Mouse (Mus musculus): ENCODE results near the gene Olfr148. TPM values are rescaled to one million over a fixed set of nuclear protein-coding genes. Genes with fewer than 3 reads are reported as not detected.

Gene Olfr148
- not detected in 2 replicates for polyA plus RNA-seq (2015; fragmentation: Nextera tagmentation; extraction: Ambion mirVana)

- H3K4me1 ChIP-seq (ENCODE audit: control insufficient read depth, insufficient read depth, low read length) = no peaks in the 10 kb centered on the region
- no peak within 1 kb of the TSS for H3K4me3 ChIP-seq (replicated peaks; ENCODE audit: low read length)
- H3K27ac ChIP-seq (ENCODE audit: low read length) = no peak within 1 kb of the TSS
- H3K27me3 ChIP-seq (ENCODE audit: control insufficient read depth, insufficient read depth, low read length) = no peaks in the 10 kb centered on the region
- 70% methylated on average over 3 of the region's 3 CpGs for WGBS
- no peak within 1 kb of the TSS for H3K9ac ChIP-seq (ENCODE audit: low read length)
- H3K9me3 ChIP-seq (replicated peaks; ENCODE audit: control insufficient read depth, low read length) = no peaks in the 10 kb centered on the region
- no peaks in the 10 kb centered on the region for H3K36me3 ChIP-seq (ENCODE audit: control insufficient read depth, insufficient read depth, low read length)
- H3K4me2 ChIP-seq (ENCODE audit: low read depth, low read length) = no peak within 1 kb of the TSS
- no peak for ATAC-seq (ENCODE audit: insufficient read depth, low FRiP score)
Measured at GRCm38 (mm10) chr9:39610355-39610754, at the start of gene Olfr148. Gene Olfr148, plus strand, starts transcription at chr9:39610655.

DNA sequence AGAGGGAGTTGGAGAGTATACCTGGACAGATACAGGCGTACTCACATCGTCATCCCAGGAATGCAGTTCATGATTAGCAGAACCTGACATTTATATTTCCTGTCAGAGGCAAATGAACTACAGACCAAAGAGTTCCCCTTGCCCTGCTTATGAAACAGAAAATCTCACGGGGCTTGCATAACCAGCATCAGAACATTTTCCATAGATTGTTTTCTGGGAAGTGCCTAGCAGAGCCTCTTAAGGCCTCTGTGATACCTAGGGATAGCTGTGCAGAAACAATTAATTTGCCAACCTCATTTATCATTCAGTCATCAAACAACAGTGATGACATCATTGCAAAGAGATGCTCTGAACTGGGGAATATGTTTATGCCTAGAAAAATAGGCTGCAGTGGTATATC, 35.0 kb upstream of the Olfr148 start, which contains the start of gene Olfr959:
TSS of gene Olfr959 (minus strand) at position 101 of the 400 bp plus-strand sequence.
- H3K4me1 ChIP-seq (ENCODE audit: control insufficient read depth, insufficient read depth, low read length) = no peaks in the 10 kb centered on the region
- WGBS = 72% methylated on average over 3 of the region's 3 CpGs
- H3K27ac ChIP-seq (ENCODE audit: low read length) = no peak within 1 kb of the TSS
- no peak within 1 kb of the TSS for H3K4me3 ChIP-seq (replicated peaks; ENCODE audit: low read length)
- no peak for ATAC-seq (ENCODE audit: insufficient read depth, low FRiP score)
- no peak within 1 kb of the TSS for H3K9ac ChIP-seq (ENCODE audit: low read length)
- no peaks in the 10 kb centered on the region for H3K27me3 ChIP-seq (ENCODE audit: control insufficient read depth, insufficient read depth, low read length)
- no peaks in the 10 kb centered on the region for H3K36me3 ChIP-seq (ENCODE audit: control insufficient read depth, insufficient read depth, low read length)
- no peak within 1 kb of the TSS for H3K4me2 ChIP-seq (ENCODE audit: low read depth, low read length)
- no peaks in the 10 kb centered on the region for H3K9me3 ChIP-seq (replicated peaks; ENCODE audit: control insufficient read depth, low read length)

DNA sequence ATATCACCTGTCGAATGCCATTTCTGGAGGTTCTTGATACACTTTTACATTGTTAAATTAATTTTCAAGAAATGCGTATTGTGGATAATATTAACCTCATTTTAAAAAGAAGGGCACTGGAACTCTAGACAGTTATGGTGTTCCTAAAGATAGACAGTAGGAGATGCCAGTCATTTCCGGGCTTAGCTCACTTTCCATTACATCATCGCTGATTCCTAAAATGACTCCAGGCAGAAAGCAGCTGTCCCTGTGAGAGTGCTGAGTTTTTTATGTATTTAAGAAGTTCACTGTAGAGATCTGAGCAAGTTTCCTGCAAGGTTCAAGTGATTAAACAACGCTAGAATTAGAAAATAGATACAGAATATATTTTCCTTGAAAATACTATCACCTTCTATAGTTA, 33.4 kb upstream of the Olfr148 start:
- ATAC-seq (ENCODE audit: insufficient read depth, low FRiP score) = no peak
- Histone ChIP-seq H3K4me2 (ENCODE audit: low read depth, low read length) (no peak overlapping the region), H3K36me3 (ENCODE audit: control insufficient read depth, insufficient read depth, low read length) (no peaks in the 10 kb centered on the region), H3K9me3 (replicated peaks; ENCODE audit: control insufficient read depth, low read length) (no peaks in the 10 kb centered on the region), H3K27me3 (ENCODE audit: control insufficient read depth, insufficient read depth, low read length) (no peaks in the 10 kb centered on the region), H3K4me3 (replicated peaks; ENCODE audit: low read length) (no peak overlapping the region), H3K27ac (ENCODE audit: low read length) (no peak overlapping the region), H3K9ac (ENCODE audit: low read length) (no peak overlapping the region), H3K4me1 (ENCODE audit: control insufficient read depth, insufficient read depth, low read length) (no peaks in the 10 kb centered on the region)
- 84% methylated on average over 5 of the region's 5 CpGs for WGBS

DNA sequence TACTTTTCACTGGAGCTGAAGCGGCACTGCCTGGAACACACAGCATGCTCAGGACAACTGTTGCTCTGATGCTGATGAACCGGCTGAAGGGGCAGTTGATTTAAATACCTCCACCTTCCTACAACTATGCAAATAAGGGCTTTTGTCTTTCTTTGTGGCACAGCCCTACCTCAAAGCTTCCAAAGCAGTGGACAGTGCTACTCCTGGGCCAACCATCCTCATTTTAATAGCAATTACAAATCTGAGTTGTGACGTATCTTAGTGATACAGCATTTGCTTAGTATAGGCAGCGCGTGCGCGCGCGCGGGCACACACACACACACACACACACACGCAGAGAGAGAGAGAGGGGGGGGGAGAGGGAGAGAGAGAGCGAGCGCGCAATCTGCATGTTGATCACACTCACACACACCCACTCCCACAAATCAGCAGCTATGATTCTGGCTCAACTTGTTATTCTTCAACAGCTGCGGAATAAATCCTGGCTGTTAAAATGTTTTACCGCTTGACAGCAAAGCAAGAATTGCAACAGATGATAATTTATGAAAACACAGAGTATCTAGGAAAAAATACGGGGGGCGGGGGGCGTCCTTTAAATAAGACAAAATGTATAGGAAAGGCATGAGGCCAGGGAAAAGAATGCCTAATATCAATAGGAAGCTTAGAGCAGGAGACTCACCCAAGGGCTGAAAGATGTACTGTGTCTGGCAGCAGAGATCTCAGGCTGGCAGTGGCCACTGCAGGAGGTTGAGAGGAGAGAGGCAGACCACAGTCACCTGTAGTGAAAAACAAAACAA, 7.7 kb upstream of the Olfr148 start:
- H3K9me3 ChIP-seq (replicated peaks; ENCODE audit: control insufficient read depth, low read length) = no peaks in the 10 kb centered on the region
- peak overlapping the region; percentile 83 for H3K4me2 ChIP-seq (ENCODE audit: low read depth, low read length)
- under 1% methylated on average over 19 of the region's 19 CpGs for WGBS
- no peaks in the 10 kb centered on the region for H3K27me3 ChIP-seq (ENCODE audit: control insufficient read depth, insufficient read depth, low read length)
- H3K9ac ChIP-seq (ENCODE audit: low read length) = peak overlapping the region; percentile 23; the same call in 1 of the 2 replicates
- peak; percentile 79; the same call in 1 of the 2 replicates for ATAC-seq (ENCODE audit: insufficient read depth, low FRiP score)
- H3K27ac ChIP-seq (ENCODE audit: low read length) = peak overlapping the region; percentile 12; the same call in 1 of the 2 replicates
- peak overlapping the region; percentile 47 for H3K4me3 ChIP-seq (replicated peaks; ENCODE audit: low read length)
- H3K36me3 ChIP-seq (ENCODE audit: control insufficient read depth, insufficient read depth, low read length) = no peaks in the 10 kb centered on the region
- 0 out of 2 replicates have a peak, but pooled peaks cover 4% of the 10 kb centered on the region for H3K4me1 ChIP-seq (ENCODE audit: control insufficient read depth, insufficient read depth, low read length)

- peak overlapping the region; percentile 83 for H3K4me2 ChIP-seq (ENCODE audit: low read depth, low read length)
- 2% methylated on average over 9 of the region's 9 CpGs for WGBS
- H3K9ac ChIP-seq (ENCODE audit: low read length) = peak overlapping the region; percentile 23; the same call in 1 of the 2 replicates
Measured at GRCm38 (mm10) chr9:39603333-39603845, 7.1 kb upstream of the Olfr148 start.

DNA sequence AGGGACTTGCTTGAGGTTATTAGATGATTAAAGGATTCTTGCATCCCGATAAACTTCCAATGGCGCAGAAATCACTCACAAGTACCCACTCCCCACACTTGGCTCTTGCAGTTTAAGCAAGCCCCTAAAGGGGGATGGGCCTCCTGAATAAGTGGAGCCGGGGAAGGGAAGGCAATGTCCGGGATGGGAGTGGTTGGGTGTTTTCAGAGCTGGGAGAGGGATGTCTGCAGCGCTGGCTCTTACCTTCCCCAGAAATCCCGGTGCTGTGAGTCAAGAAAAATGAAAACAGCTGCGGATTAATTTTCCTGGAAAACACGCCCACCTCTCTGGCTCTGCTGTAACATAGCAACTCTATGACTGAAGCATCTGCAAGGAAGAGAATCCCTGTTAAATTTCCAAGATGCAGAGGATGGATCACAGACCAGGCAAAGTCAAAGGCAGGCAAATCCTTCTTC, 6.4 kb upstream of the Olfr148 start, which contains the start of gene AW551984:
TSS of gene AW551984 (minus strand) at position 405 of the 455 bp plus-strand sequence.
- peak within 1 kb of the TSS; percentile 62 for H3K9ac ChIP-seq (ENCODE audit: low read length)

More at GRCm38 (mm10) chr9:39603333-39603845, 7.1 kb upstream of the Olfr148 start:
- Histone ChIP-seq H3K27ac (ENCODE audit: low read length) (peak overlapping the region; percentile 12; the same call in 1 of the 2 replicates), H3K4me1 (ENCODE audit: control insufficient read depth, insufficient read depth, low read length) (0 out of 2 replicates have a peak, but pooled peaks cover 4% of the 10 kb centered on the region), H3K9me3 (replicated peaks; ENCODE audit: control insufficient read depth, low read length) (no peaks in the 10 kb centered on the region), H3K36me3 (ENCODE audit: control insufficient read depth, insufficient read depth, low read length) (no peaks in the 10 kb centered on the region), H3K4me3 (replicated peaks; ENCODE audit: low read length) (peak overlapping the region; percentile 47), H3K27me3 (ENCODE audit: control insufficient read depth, insufficient read depth, low read length) (no peaks in the 10 kb centered on the region)
- ATAC-seq (ENCODE audit: insufficient read depth, low FRiP score) = peak; percentile 71; the same call in 1 of the 2 replicates

GRCm38 (mm10) chr9:39608497-39608896, 2.0 kb upstream of the Olfr148 start:
- Histone ChIP-seq H3K4me3 (replicated peaks; ENCODE audit: low read length) (no peak overlapping the region), H3K9ac (ENCODE audit: low read length) (no peak overlapping the region), H3K27me3 (ENCODE audit: control insufficient read depth, insufficient read depth, low read length) (no peaks in the 10 kb centered on the region), H3K36me3 (ENCODE audit: control insufficient read depth, insufficient read depth, low read length) (no peaks in the 10 kb centered on the region), H3K4me1 (ENCODE audit: control insufficient read depth, insufficient read depth, low read length) (0 out of 2 replicates have a peak, but pooled peaks cover 4% of the 10 kb centered on the region), H3K9me3 (replicated peaks; ENCODE audit: control insufficient read depth, low read length) (no peaks in the 10 kb centered on the region), H3K4me2 (ENCODE audit: low read depth, low read length) (no peak overlapping the region), H3K27ac (ENCODE audit: low read length) (no peak overlapping the region)
- no peak for ATAC-seq (ENCODE audit: insufficient read depth, low FRiP score)

More for the DNA sequence above, 6.4 kb upstream of the Olfr148 start, which contains the start of gene AW551984:
- Histone ChIP-seq H3K4me2 (ENCODE audit: low read depth, low read length) (peak within 1 kb of the TSS; percentile 83), H3K4me3 (replicated peaks; ENCODE audit: low read length) (peak within 1 kb of the TSS; percentile 47), H3K9me3 (replicated peaks; ENCODE audit: control insufficient read depth, low read length) (no peaks in the 10 kb centered on the region), H3K27me3 (ENCODE audit: control insufficient read depth, insufficient read depth, low read length) (no peaks in the 10 kb centered on the region), H3K27ac (ENCODE audit: low read length) (peak within 1 kb of the TSS; percentile 42; the same call in 1 of the 2 replicates), H3K4me1 (ENCODE audit: control insufficient read depth, insufficient read depth, low read length) (0 out of 2 replicates have a peak, but pooled peaks cover 4% of the 10 kb centered on the region), H3K36me3 (ENCODE audit: control insufficient read depth, insufficient read depth, low read length) (no peaks in the 10 kb centered on the region)
- WGBS = under 1% methylated on average over 8 of the region's 8 CpGs
- ATAC-seq (ENCODE audit: insufficient read depth, low FRiP score) = peak; percentile 44; the same call in 1 of the 2 replicates

- Histone ChIP-seq H3K4me1 (ENCODE audit: control insufficient read depth, insufficient read depth, low read length) (no peaks in the 10 kb centered on the region), H3K9ac (ENCODE audit: low read length) (no peak overlapping the region), H3K4me3 (replicated peaks; ENCODE audit: low read length) (no peak overlapping the region), H3K36me3 (ENCODE audit: control insufficient read depth, insufficient read depth, low read length) (no peaks in the 10 kb centered on the region), H3K9me3 (replicated peaks; ENCODE audit: control insufficient read depth, low read length) (no peaks in the 10 kb centered on the region), H3K27ac (ENCODE audit: low read length) (no peak overlapping the region), H3K4me2 (ENCODE audit: low read depth, low read length) (no peak overlapping the region), H3K27me3 (ENCODE audit: control insufficient read depth, insufficient read depth, low read length) (no peaks in the 10 kb centered on the region)
- WGBS = 60% methylated on average over 1 of the region's 1 CpGs
- no peak for ATAC-seq (ENCODE audit: insufficient read depth, low FRiP score)
Measured at GRCm38 (mm10) chr9:39611953-39612352, 1.5 kb downstream of the Olfr148 start.

DNA sequence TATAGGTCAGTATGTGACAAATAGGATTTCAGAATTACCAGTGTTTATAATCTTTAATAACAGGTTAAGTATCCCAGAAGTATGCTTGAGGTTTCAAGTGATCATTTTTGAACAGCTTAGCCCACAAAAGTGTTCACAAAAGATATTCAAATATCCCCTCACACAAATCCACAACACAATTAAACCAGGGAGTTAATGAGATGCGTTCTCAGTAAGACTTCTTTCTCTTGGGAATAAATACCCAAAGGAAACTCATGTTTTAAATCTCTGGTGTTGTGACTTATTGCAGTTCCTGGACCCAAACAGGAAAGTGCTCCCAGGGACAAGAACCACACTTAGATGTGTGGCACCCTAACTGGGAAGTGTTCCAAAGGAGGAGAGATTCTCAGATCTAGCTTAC, 10.6 kb downstream of the Olfr148 start, which contains the start of gene Olfr960:
TSS of gene Olfr960 (plus strand) at position 301 of the 400 bp plus-strand sequence.
- H3K4me1 ChIP-seq (ENCODE audit: control insufficient read depth, insufficient read depth, low read length) = no peaks in the 10 kb centered on the region
- 68% methylated on average over 1 of the region's 1 CpGs for WGBS
- H3K27ac ChIP-seq (ENCODE audit: low read length) = no peak within 1 kb of the TSS
- H3K27me3 ChIP-seq (ENCODE audit: control insufficient read depth, insufficient read depth, low read length) = no peaks in the 10 kb centered on the region
- H3K4me3 ChIP-seq (replicated peaks; ENCODE audit: low read length) = no peak within 1 kb of the TSS
- no peaks in the 10 kb centered on the region for H3K9me3 ChIP-seq (replicated peaks; ENCODE audit: control insufficient read depth, low read length)
- no peak within 1 kb of the TSS for H3K9ac ChIP-seq (ENCODE audit: low read length)
- ATAC-seq (ENCODE audit: insufficient read depth, low FRiP score) = no peak
- no peaks in the 10 kb centered on the region for H3K36me3 ChIP-seq (ENCODE audit: control insufficient read depth, insufficient read depth, low read length)
- no peak within 1 kb of the TSS for H3K4me2 ChIP-seq (ENCODE audit: low read depth, low read length)

Measured in stomach, embryonic 16.5 days (tissue).